Mouse (Mus musculus) CD4-positive, CD25-positive, alpha-beta regulatory T cell, adult 4 months (primary cell): ENCODE measurements around the gene Cdk6. TPM values are rescaled to one million over a fixed set of nuclear protein-coding genes. Genes with fewer than 3 reads are reported as not detected.
"Not testable (repeated sequence)": the region's sequence is repeated elsewhere in the genome, so short reads cannot be mapped to it uniquely, and the experiment has no call there.

Experiments used
- ATAC-seq: one replicate; pipeline ENCODE4 v1.8.0; 2017
- polyA plus RNA-seq, 2 experiments: library from polyadenylated mRNA; unstranded; fragments of 100-300 nt; shearing (Covaris generic); gene quantifications; one replicate each; pipeline ENCODE4 v1.2.1; 2017

Gene Cdk6
- polyA plus RNA-seq, 2 experiments from 2014 or later: 20.8 to 22.3 TPM

DNA sequence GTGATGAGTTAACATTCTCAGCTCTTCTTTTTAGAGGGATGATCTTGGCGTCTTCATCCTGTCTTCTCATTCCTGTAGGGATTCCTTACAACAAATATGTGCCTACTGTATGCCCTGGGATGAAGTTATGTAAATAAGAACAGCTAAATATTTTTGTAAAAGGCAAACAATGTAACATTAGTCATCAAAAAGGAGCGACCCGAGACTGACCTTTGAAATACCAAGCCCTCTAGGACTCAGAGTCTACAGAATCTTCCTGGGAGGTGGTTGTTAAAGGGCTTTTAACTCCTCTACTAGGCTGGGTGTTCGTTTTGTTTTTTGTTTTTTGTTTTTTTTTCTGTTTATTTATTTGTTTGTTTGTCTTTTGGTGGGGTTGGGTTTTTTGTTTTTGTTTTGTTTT, 4.3 kb downstream of the Cdk6 start:
- ATAC-seq: not testable (repeated sequence)

DNA sequence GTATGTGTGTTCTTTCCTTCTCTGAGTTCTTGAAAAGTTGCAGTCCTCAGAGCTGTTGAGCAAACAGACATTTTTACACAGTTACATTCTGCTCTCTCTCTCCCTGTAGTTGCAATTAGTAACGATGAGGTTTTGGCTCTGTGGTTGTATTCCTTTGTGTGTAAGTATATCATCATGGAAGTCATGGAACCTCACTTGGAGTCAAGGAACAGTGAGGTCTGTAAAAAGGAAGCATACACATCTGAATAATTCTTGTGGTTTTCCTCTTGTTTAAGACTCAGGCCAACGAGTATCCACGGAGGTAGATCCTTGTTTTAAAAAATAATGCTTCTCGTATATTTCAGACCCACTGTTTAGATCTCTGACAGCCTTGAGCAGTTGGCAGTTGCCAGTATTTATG, 8.1 kb downstream of the Cdk6 start:
- ATAC-seq: not testable (repeated sequence)

DNA sequence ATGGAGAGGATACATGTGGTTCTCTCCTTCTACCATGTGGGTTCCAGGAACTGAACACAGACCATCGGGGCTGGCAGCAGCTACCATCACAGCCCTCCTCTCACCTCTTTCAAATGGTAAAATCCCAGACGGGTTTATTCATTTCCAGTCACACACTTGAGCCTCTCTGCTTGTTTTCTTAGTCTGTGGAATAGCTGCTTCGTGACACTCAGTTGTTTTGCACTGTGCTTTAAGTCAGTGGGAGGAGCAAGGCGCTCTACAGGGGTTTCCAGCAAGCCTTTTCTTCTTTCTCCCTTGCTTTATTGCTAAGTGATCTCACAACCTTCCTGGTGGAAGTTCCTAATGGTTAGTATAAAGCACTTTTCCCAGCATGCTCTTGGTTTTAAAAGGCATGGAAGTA, 10.6 kb downstream of the Cdk6 start:
- not testable (repeated sequence) for ATAC-seq

DNA sequence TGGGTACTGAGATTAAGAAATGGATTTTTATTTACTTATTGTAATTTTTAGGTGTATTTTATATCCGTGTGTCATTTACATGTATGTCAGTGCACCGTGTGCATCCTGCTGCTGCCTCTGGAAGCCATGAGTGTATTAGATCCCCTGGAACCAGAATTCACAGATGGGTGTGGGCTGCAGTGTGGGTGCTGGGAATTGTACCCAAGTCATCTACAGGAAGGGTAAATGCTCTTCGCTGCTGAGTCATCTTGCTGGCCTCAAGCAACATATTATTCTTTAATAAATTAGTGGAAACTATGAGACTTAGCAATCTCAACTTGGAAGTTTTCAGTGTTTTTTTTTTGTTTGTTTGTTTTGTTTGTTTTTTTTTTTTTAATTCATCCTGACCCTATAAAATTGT, 11.0 kb downstream of the Cdk6 start:
- no peak for ATAC-seq

DNA sequence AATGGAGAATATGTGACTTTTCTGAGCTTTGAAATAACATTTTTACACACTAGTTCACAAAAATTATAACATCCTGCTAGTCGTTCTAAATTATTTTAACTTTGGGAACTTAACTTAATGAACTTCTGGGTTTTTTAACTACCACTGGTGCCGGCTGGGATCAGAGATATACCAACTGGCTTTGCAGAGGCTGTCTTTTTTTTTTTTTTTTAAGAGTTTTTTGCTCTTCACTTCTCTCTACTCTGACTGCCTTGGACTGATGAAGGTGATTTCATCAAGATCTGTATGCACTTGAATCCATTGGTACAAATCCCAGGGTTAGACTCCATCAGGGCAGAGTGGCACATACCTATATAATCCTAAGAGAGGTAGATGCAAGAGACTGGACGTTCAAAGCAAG, 11.5 kb downstream of the Cdk6 start:
- no peak for ATAC-seq

DNA sequence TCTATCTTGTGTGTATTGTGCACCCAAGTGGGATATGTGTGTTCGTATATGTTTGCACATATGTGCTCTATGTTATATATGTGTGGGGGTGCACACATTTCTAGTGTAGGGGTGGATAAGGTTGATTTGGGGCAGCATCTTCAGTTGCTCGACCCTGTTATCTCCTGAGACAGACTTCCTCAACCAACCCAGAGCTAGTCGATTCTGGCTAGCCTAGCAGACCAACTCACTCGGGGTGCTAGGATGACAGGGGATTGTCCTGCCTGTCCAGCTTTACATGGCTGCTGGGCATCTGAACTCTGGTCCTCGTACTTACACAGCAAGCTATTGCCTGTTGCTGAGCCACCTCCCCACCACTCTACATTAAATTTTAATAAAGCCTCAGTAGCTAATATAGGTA, 13.0 kb downstream of the Cdk6 start:
- no peak for ATAC-seq

DNA sequence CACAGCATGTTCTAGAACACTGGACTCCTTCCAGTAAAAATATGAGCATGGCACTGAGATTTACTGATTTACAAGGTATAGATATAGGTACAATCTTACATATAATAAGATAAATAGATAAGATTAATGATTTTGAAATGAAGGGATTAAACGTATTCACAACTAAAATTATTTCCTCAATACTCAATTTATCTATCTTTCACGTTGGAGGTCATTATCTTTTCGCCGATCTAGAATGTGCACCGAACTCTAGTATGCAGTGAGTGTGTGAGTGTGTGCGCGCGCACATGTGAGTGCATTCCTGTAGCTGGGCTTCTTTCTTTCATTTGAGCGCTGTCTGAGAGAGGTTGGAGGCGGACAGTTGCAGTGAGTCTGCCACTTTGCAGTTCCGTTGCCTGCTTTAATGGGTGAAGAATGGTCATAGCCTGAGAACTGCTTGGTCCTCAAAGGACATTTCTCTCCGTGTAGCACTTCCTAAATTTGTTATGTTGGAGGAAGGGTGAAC, 13.8 kb downstream of the Cdk6 start:
- ATAC-seq: no peak

DNA sequence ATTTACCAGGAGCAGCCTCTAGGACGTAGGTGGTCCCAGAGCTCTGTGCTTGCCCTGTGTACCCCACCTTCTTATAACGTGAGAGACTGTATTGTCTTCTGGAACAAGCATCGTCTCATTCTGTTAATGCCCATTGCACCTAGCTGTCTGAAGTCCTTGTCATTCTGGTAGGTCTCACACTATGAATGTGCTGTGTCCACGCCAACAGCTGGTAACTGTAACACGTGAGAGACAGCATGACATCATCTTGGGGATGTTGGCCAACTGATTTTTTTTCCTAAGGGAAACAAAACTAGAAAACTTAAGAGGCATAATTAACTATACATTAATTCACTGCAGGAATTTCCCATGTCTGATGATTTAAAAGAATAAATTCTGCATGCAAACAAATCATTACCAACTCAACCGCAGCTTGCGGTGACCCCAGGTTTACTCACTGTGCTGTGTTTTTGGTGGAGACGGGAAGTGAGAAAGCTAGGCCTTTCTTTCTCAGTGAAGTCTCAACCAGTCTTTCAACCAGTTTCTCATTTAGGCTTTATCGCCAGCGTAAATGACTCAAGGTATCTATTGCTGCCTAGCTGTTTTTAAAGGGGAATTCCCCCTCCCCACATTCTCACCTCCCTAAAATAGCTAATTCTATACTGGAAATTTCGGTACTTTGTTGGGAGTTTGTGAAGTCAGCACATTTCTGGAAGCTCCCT, 14.4 kb downstream of the Cdk6 start:
- ATAC-seq: peak; percentile 81

DNA sequence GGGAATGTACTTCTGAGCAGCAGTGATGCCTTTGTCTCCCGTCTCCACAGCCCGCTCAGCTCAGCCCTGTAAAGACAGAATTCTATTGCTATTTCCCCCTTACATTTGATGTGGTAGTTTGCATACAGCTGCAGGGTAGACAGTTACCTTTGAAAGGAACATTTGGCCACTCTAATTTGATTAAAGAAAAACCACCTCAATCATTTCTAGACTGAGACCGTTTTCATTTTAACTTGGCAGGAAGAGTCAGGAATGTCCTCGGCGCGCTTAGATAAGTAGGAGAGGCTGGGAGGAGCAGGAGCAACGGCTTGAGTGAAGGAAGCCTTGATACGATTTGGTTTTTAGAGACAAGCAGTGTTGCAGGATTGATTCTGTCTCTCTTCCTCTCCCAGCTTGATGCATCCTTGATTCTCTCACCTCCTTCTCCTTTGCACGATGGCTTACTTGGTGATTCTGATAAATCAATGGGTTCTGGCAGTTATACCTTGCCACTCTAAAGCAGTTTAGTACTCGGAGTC, 15.0 kb downstream of the Cdk6 start:
- ATAC-seq: peak; percentile 40

DNA sequence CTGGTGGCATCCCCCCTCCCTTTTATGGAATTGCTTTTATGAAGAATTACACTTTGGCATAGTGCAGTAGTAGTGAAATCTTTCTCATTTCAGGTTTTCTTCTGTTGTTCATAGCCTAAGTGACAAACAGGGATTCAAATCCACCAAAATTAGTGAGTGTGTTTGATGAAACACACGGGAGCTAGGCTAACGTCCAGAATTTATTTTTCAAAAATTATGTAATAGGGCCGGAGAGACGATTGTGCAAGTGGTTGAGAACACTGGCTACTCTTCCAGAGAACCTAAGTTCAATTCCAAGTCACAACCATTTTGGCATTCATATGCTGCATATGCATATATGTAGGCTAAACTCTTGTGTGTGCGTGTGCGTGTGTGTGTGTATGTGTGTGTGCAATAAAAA, 16.2 kb downstream of the Cdk6 start:
- ATAC-seq: no peak

DNA sequence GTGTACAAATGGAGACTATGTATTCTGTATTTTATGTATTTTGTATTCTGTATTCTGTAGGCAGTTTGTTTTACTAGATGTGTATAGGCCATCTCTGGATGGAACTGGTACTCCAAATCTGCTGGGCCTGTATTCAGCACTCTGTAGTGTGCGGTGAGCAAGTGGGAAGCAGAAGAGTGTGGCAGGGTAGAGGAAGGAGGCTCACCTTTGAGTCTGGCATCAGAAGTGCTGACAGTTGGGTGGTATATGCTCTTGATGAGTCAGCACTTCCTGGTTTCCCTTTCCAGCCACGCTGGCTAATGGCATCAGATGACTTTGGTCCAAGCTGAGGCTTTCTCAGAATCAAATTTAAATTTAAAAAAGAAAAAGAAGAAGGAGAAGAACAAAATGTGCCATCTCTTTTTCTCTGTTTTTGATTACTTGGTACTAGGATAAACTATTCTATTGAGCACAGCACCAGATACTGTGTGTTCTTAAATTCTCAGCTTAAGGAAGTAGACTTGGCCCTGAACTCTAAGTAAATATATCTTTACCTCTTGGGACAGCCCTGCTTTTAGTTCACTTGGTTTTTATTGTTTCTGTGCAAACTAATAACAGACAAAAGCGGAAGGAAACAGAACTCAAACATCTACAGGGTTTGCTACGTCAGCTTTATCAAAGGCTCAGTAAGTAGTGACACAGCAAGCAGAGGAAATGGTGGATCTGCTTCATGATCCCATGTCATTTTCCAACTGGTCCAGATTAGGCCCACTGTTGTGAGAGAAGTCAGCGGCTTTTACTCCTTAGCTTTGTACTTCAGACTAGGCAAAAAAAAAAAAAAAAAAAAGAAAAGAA, 17.6 kb downstream of the Cdk6 start:
- ATAC-seq: peak; percentile 17

DNA sequence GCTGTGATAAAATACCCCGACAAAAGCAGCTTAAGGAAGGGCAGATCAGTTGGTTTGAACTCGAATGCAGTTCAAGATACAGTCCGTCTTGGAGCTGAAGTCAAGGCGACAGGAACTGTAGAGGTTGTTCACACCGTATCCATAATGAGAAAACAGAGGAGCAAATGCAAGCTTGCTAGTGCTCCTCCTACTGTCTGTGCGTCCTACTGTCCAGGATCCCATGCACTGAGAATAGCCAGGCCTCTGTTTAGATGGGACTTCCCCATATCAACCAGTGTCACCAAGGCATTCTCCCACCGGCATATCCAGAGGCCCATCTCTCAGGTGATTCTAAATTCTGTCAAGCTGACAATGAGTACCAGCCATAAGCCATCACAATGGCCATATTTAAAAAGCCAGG, 18.6 kb downstream of the Cdk6 start:
- no peak for ATAC-seq

DNA sequence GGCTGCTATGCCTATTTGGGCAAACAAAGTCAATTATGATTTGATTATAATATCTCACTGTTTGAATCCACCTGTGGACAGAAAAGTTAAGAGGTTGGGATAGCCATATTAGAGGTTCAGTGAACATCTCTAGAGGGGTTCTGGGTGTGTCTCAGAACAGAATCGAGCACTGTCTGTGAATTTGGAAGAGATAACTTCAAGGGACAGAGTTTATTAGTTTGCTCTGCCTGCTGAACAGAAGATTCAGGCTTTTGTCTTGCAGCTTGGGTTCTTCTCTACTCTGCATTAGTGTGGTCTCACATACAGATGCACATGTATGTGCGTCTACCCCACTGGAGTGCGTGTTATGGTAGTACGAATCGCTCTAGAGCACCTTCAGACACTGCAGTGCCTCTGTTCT, 20.0 kb downstream of the Cdk6 start:
- no peak for ATAC-seq

DNA sequence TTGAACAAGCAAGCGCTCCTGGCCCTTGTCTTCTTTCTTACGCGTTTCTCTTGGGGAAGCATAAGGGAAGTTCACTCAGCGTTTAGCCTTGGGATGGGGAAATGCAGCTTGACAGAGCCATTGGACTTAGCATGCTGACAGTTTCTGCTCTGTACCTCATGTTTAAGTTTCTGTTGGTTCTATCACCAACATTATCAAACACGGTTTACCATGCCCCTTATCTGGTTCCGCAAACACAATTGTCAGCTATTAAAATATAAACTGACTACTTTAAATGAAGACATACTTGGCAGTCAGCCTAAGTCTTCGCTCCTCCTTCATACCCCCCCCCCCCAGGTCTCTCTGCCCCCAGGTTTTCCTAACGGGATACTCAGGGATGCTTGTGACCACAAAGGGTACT, 20.8 kb downstream of the Cdk6 start:
- ATAC-seq: no peak

DNA sequence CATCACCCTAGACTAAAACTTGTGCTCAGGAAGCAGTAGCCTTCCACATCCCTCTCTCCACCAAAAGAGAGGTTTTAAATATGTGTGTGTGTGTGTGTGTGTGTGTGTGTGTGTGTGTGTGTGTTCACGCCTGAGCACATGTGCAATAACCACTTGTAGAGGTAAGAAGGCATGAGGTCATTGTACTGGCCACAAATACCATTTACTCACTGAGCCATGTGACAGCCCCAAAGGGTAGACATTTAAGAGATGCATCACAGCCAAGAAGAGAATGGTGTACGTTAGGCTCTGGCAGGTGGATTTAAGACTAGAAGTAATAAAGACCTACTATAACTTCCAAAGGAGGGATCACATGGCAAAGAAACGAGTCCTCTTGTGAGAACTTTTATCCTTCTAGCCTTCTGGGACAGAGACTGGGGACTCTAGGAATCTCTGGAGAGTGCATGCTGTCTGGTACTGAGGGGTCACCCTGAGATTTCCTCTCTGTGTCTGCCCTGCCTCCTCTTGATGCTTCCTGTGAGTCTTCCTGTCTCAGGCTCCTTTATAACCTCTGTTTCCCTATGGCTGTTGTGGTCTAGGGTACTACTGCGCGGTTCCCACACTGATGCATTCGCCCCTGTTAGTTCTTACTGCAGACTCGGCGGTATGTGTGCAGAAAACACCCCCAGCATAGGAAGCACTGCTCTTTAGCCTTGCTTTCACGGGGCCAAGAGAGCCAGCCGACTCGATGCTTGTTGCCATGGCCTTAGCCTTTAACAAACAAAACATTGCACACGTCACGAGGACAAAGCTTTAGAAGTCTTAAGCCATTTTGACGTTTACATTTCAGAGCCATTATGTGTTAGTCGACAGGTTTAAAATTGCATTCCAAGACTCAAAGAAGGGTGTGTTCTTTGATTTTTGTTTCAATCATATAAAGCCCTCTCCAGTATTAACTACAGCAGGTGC, 22.0 kb downstream of the Cdk6 start:
- no peak for ATAC-seq

DNA sequence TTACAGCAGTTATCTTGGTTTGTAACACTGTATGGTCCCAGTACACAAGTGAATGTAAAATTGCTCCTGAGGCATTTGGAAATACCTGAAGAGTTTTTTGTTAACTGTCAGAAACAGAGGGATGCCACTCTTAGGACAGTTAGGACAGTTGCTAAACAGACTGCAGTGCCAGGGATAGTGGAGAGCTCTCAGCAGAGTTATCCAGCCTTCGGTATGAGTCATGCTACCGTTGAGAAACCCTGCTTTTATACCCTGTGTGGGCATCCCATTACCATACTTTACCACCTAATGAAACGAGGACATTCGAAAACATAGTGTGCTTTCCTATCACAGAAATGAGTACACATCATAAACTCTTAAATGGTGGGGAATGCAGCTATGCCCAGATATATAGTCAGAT, 25.8 kb downstream of the Cdk6 start:
- no peak for ATAC-seq

DNA sequence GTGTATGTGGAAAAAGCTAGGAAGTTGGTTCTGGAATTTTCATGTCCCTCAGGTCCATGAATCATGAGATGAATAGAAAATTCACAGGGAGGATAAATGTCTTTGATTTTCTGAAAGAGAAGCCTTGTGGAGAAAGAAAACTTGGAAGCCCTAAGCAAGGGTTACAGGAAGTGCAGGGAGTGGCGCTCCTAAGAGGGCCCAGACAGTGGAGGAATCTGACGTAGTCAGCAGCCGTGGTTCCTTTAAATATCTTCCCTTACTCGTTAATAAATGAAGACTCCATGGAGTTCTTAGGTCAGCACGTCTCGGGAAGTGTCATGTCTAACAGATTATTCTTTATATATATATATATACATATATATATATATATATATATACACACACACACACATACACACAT, 28.0 kb downstream of the Cdk6 start:
- no peak for ATAC-seq

DNA sequence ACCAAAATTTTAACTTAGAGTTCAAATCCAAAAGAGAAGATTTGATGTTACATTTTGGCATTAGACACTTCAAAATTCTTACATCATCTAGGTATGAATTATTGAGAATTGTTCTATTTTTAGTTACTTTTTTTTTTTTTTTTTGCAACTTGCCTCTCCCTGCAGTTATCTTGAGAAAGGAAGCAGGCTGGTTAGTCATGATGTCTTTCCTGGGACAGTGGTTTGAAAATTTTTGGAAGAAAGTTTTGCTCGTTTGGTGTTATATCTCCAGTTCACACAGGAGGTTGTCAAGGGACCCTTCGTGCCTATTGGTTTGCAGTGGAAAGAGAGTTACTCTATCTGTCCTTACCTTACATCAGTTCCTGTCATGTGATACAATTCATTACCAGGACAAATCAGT, 29.9 kb downstream of the Cdk6 start:
- ATAC-seq: no peak

DNA sequence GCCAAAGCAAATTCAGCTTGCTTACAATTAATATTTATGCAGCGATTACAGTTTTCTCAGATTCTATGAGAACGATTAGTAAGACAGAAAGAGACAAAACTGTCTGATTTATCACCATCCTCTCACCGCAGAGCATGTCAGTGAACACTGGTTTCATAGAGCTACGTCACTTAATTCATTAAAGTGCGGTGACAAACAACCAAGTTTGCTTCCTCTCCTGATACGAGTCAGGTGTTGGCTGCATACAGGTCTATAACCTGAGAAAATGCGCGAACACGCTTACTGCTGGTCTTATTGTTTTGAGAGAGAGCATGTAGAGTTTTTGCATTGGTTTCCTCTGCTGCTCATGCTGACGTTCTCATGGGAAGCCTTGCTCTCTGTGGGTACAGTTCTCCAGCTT, 31.9 kb downstream of the Cdk6 start:
- ATAC-seq: peak; percentile 62

DNA sequence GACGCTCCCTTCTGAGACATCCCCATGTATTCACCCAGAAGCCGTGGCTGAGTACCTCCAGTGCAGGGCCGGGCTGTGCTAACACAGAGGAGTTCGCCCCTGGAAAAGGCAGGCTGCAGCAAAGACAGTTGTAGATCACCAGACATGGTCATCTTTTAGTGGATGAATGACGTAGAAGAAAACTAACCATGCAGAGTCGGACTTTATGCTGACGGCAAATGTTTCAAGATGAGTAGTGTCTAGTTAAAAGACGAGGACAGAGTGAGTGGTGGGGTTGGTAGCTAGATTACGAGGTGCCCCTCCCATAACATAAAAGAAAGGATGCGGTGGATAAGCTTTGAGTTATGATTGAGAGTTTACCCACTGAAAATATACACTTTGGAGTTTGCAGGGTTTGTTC, 33.5 kb downstream of the Cdk6 start:
- ATAC-seq: no peak

DNA sequence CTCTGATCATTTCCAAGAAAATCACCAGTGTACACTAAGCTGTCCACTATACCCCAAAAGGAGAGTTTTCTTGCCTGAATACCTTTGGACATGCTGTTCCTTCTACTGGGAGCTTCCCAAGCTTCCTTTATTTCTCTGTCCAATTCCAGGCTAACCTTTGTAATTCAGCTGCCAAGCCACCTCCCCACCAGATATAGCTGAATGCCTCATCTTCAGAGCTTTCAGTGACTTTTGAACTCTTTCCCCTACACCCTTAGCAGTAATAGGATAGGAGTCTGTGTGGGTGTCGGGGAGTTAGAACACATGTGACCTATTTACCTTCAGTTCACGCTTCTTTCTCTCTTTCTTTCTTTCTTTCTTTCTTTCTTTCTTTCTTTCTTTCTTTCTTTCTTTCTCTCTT, 34.9 kb downstream of the Cdk6 start:
- no peak for ATAC-seq

DNA sequence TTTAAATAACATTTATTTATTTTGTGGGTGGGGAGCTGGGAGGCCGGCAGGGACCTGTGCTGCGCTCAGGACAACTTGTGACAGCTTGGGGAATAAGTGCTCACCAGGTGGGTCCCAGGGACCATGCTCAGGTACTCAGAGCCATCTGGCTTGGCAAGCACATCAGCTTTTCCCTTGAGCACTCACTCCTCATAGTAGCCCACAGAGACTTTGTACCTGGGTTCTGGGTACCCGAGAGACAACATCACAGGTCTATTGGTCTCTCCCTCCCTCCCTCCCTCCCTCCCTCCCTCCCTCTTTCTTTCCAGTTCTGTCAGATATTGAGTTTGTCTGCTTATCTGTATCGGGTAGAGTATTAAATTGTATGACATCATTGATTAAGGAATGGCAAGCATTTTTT, 38.0 kb downstream of the Cdk6 start:
- no peak for ATAC-seq
